Mouse (Mus musculus): ENCODE results near the gene Sarm1. TPM values are rescaled to one million over a fixed set of nuclear protein-coding genes. Genes with fewer than 3 reads are reported as not detected.

Gene Sarm1
- polyA plus RNA-seq, 1 experiment, result 5.8 TPM

DNA sequence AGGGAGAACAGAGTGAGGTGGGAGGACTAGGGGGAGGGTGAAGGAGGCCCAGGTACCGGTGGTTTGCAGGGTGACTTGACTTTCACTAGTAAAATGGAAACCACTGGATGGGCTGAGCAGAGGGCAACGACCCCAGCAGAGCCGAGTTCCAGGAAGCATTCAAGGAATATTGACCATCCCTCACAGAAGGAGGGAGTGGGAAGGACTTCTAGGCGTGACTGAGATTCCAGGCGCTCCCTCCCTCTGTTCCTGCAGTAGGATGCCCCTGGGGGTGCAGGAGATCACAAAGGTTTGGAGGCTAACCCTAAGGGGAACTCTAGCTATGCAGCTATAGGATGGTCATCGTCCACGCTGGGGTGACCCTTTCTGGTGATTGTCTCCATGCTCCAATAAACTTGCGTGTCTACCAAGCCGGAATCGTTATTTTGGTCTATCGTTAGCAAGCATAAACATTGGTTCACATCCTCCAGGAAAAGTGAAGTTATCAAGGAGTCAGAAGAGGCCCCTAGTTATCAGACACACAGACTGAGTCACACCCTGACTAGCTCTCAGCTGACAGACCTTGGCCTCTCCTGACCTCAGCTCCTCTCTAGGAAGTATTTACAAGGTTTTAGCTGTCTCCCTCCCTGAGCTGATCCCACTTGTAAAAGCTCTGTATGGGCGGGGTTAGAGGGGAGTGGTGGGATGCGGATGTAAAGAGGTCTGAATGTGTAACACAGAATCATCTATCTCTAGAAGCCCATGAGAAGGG is 34.1 kb downstream of the Sarm1 start:
- DNase-seq (ENCODE audit: low read depth), result no peak

DNA sequence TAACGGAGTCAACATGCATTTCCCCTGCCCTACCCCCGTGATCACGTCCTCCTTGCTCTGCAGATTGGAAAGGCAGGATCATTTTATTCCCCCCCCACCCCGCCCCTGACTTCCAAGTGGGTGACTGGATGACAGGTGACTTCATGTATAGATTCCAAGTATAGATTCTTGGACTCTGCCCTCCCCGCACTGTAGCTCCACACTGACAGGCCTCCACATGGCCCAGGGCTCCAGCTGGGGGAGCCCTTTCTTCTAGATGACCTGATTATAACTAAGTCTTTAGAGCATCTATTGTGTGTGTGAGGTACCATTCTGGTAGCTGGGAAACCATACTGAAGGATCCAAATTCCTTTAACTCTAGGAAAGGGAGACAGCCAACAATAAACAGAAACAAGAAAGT is 34.9 kb downstream of the Sarm1 start:
- DNase-seq (ENCODE audit: low read depth), result no peak

- DNase-seq (ENCODE audit: low read depth), result no peak
Observed at GRCm38 (mm10) chr11:78461894-78462293, 35.7 kb downstream of the Sarm1 start.

GRCm38 (mm10) chr11:78458740-78459139 is 38.8 kb downstream of the Sarm1 start:
- DNase-seq (ENCODE audit: low read depth), result no peak

GRCm38 (mm10) chr11:78455308-78455707 is 42.2 kb downstream of the Sarm1 start:
- no peak for DNase-seq (ENCODE audit: low read depth)

GRCm38 (mm10) chr11:78454276-78454675 is 43.3 kb downstream of the Sarm1 start:
- DNase-seq (ENCODE audit: low read depth), result no peak

DNA sequence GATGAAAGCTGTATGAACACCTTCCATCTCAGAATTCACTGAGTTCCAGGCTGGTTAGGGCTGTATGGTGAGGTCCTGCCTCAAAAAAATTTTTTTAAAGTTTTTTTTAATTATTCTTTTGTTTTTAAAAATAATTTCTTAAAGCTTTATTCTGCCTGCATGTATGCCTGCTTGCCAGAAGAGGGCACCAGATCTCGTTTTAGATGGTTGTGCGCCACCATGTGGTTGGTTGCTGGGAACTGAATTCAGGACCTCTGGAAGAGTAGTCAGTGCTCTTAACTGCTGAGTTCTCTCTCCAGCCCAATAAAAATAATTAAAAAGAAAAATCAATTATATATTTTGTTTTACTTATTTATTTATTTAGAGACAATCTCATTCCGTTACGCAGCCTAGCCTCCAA is 43.9 kb downstream of the Sarm1 start:
- DNase-seq (ENCODE audit: low read depth), result no peak

- DNase-seq (ENCODE audit: low read depth), result no peak
Observed at GRCm38 (mm10) chr11:78450337-78450736, 47.2 kb downstream of the Sarm1 start.

GRCm38 (mm10) chr11:78448242-78448641 is 49.3 kb downstream of the Sarm1 start:
- no peak for DNase-seq (ENCODE audit: low read depth)

GRCm38 (mm10) chr11:78447168-78447567 is 50.4 kb downstream of the Sarm1 start:
- no peak for DNase-seq (ENCODE audit: low read depth)

GRCm38 (mm10) chr11:78443115-78443514 is 54.4 kb downstream of the Sarm1 start:
- no peak for DNase-seq (ENCODE audit: low read depth)

GRCm38 (mm10) chr11:78438399-78438930 is 59.1 kb downstream of the Sarm1 start:
- DNase-seq (ENCODE audit: low read depth), result no peak

GRCm38 (mm10) chr11:78437182-78437581 is 60.4 kb downstream of the Sarm1 start:
- no peak for DNase-seq (ENCODE audit: low read depth)

DNA sequence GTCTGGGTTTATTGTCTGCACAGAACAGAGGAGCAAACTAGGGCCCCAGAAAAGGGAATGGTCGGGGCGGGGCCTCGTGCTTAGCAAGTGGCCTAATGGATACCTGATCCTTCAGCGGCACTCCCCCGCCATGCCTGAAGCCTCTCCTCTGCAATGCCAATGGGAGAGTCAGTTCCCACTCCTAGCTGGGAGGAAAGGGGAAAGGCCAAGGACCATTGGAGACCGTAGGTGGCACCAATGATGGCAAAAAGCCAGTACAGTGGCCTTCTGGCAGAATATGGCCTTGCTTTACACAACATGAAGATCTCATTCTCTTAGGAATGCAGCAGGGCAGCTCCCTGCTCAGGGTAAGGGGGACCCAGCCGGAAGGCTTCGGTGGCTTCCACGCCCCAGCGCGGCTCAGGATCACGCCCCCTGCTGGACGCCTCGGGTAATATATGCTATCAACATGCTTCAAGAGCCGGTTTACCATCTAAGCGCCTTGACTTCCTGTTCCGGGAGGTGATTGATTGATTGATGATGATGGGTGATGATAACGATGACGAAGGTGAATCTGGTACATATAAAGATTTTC is 61.7 kb downstream of the Sarm1 start:
- DNase-seq (ENCODE audit: low read depth), result no peak

- no peak for DNase-seq (ENCODE audit: low read depth)
Observed at GRCm38 (mm10) chr11:78434052-78434451, 63.5 kb downstream of the Sarm1 start.

GRCm38 (mm10) chr11:78431176-78431575 is 66.4 kb downstream of the Sarm1 start:
- DNase-seq (ENCODE audit: low read depth), result no peak

- DNase-seq (ENCODE audit: low read depth), result no peak
Observed at GRCm38 (mm10) chr11:78430195-78430878, 67.2 kb downstream of the Sarm1 start.

GRCm38 (mm10) chr11:78428309-78428708 is 69.2 kb downstream of the Sarm1 start:
- DNase-seq (ENCODE audit: low read depth), result no peak

- DNase-seq (ENCODE audit: low read depth), result no peak
Observed at GRCm38 (mm10) chr11:78427655-78428054, 69.9 kb downstream of the Sarm1 start.

GRCm38 (mm10) chr11:78425572-78425971 is 72.0 kb downstream of the Sarm1 start:
- no peak for DNase-seq (ENCODE audit: low read depth)

- DNase-seq (ENCODE audit: low read depth), result no peak
Observed at GRCm38 (mm10) chr11:78424352-78424751, 73.2 kb downstream of the Sarm1 start.
